Mouse (Mus musculus): ENCODE results near the gene Elmo3. TPM values are rescaled to one million over a fixed set of nuclear protein-coding genes. Genes with fewer than 3 reads are reported as not detected.

The Elmo3 gene
- polyA plus RNA-seq, 1 experiment, result 49.6 TPM

DNA sequence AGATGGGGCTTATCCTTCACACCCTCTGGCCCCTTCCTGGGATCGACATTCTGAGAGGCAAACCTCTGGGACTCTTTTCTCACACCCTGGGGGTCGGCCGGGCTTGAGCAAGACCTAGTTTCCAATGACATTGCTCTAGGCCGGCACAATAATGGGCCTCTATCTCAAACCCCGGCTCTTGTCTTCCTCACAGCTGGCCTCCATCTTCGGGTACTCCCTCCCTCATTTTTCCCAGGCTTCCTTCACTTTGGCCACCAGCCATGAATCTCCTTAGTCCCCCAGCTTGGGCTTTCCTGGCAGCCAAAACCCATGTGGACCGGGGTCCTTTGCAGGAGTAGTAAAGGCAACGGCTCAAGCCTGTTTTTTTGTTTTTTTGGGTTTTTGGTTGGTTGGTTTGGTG lies 36.0 kb downstream of the Elmo3 start:
- no peak for TF ChIP-seq POLR2A (IDR thresholded peaks at IDR 0.05; ENCODE audit: low read depth, low read length)
- H3K27ac ChIP-seq (ENCODE audit: insufficient read depth, low read depth, low read length), result no peak overlapping the region
- no peak overlapping the region for H3K4me3 ChIP-seq (ENCODE audit: insufficient read depth, low read depth, low read length)
- DNase-seq, result no peak
- no peaks in the 10 kb centered on the region; the same call in 1 of the 2 replicates for H3K4me1 ChIP-seq (ENCODE audit: control insufficient read depth, insufficient read depth, low read length)
- H3K36me3 ChIP-seq (ENCODE audit: control insufficient read depth, insufficient read depth, low read length), result no peaks in the 10 kb centered on the region
- 66% methylated on average over 8 of the region's 8 CpGs for WGBS
- H3K27me3 ChIP-seq (replicated peaks; ENCODE audit: control insufficient read depth, insufficient read depth, low read length), result no peaks in the 10 kb centered on the region

DNA sequence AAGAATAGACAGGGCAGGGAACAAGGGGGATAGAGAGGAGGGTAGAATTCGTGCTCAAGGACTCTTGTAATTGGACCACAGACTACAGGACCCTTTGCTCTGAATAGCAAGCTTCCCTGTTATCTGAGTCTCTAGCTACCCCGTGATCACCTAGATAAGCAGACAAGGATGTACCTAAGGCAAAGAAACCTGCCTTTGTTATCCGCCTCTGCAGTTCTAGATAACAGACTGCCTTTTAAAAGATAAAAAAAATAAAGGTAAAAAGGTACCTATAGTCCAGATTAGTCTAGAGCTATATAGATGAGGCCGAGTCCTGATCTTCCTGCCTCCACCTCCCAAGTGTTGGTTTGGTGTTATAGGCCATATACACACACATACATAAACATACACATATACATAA lies 37.4 kb downstream of the Elmo3 start:
- H3K27ac ChIP-seq (ENCODE audit: insufficient read depth, low read depth, low read length), result no peak overlapping the region
- H3K4me3 ChIP-seq (ENCODE audit: insufficient read depth, low read depth, low read length), result no peak overlapping the region
- H3K4me1 ChIP-seq (ENCODE audit: control insufficient read depth, insufficient read depth, low read length), result no peaks in the 10 kb centered on the region; the same call in 1 of the 2 replicates
- TF ChIP-seq POLR2A (IDR thresholded peaks at IDR 0.05; ENCODE audit: low read depth, low read length) (no peak), CTCF (conservative IDR thresholded peaks at IDR 0.05; ENCODE audit: insufficient read depth, insufficient read length, low read depth, low read length) (no peak)
- no peaks in the 10 kb centered on the region for H3K27me3 ChIP-seq (replicated peaks; ENCODE audit: control insufficient read depth, insufficient read depth, low read length)
- DNase-seq, result no peak
- H3K36me3 ChIP-seq (ENCODE audit: control insufficient read depth, insufficient read depth, low read length), result no peaks in the 10 kb centered on the region
- 92% methylated on average over 4 of the region's 4 CpGs for WGBS

GRCm38 (mm10) chr8:105343791-105344574 lies 38.6 kb downstream of the Elmo3 start:
- TF ChIP-seq CTCF (conservative IDR thresholded peaks at IDR 0.05; ENCODE audit: insufficient read depth, insufficient read length, low read depth, low read length) (no peak), POLR2A (IDR thresholded peaks at IDR 0.05; ENCODE audit: low read depth, low read length) (no peak)
- DNase-seq, result no peak
- WGBS, result 43% methylated on average over 7 of the region's 8 CpGs
- Histone ChIP-seq H3K4me3 (ENCODE audit: insufficient read depth, low read depth, low read length) (no peak overlapping the region), H3K4me1 (ENCODE audit: control insufficient read depth, insufficient read depth, low read length) (no peaks in the 10 kb centered on the region; the same call in 1 of the 2 replicates), H3K27me3 (replicated peaks; ENCODE audit: control insufficient read depth, insufficient read depth, low read length) (no peaks in the 10 kb centered on the region), H3K27ac (ENCODE audit: insufficient read depth, low read depth, low read length) (no peak overlapping the region), H3K36me3 (ENCODE audit: control insufficient read depth, insufficient read depth, low read length) (no peaks in the 10 kb centered on the region)

GRCm38 (mm10) chr8:105345061-105345975 lies 39.9 kb downstream of the Elmo3 start:
- DNase-seq, result peak; percentile 66
- Histone ChIP-seq H3K36me3 (ENCODE audit: control insufficient read depth, insufficient read depth, low read length) (no peaks in the 10 kb centered on the region), H3K27ac (ENCODE audit: insufficient read depth, low read depth, low read length) (peak overlapping the region; percentile 66), H3K27me3 (replicated peaks; ENCODE audit: control insufficient read depth, insufficient read depth, low read length) (no peaks in the 10 kb centered on the region), H3K4me3 (ENCODE audit: insufficient read depth, low read depth, low read length) (no peak overlapping the region), H3K4me1 (ENCODE audit: control insufficient read depth, insufficient read depth, low read length) (no peaks in the 10 kb centered on the region; the same call in 1 of the 2 replicates)
- WGBS, result 48% methylated on average over 7 of the region's 7 CpGs
- TF ChIP-seq CTCF (conservative IDR thresholded peaks at IDR 0.05; ENCODE audit: insufficient read depth, insufficient read length, low read depth, low read length) (no peak), POLR2A (IDR thresholded peaks at IDR 0.05; ENCODE audit: low read depth, low read length) (no peak)

GRCm38 (mm10) chr8:105346611-105347427 lies 41.4 kb downstream of the Elmo3 start:
- Histone ChIP-seq H3K4me3 (ENCODE audit: insufficient read depth, low read depth, low read length) (peak overlapping the region; percentile 85), H3K4me1 (ENCODE audit: control insufficient read depth, insufficient read depth, low read length) (no peaks in the 10 kb centered on the region; the same call in 1 of the 2 replicates), H3K27me3 (replicated peaks; ENCODE audit: control insufficient read depth, insufficient read depth, low read length) (no peaks in the 10 kb centered on the region), H3K27ac (ENCODE audit: insufficient read depth, low read depth, low read length) (peak overlapping the region; percentile 73), H3K36me3 (ENCODE audit: control insufficient read depth, insufficient read depth, low read length) (no peaks in the 10 kb centered on the region)
- TF ChIP-seq POLR2A (IDR thresholded peaks at IDR 0.05; ENCODE audit: low read depth, low read length) (no peak), CTCF (conservative IDR thresholded peaks at IDR 0.05; ENCODE audit: insufficient read depth, insufficient read length, low read depth, low read length) (no peak)
- WGBS, result 4% methylated on average over 34 of the region's 34 CpGs
- peak; percentile 87 for DNase-seq

DNA sequence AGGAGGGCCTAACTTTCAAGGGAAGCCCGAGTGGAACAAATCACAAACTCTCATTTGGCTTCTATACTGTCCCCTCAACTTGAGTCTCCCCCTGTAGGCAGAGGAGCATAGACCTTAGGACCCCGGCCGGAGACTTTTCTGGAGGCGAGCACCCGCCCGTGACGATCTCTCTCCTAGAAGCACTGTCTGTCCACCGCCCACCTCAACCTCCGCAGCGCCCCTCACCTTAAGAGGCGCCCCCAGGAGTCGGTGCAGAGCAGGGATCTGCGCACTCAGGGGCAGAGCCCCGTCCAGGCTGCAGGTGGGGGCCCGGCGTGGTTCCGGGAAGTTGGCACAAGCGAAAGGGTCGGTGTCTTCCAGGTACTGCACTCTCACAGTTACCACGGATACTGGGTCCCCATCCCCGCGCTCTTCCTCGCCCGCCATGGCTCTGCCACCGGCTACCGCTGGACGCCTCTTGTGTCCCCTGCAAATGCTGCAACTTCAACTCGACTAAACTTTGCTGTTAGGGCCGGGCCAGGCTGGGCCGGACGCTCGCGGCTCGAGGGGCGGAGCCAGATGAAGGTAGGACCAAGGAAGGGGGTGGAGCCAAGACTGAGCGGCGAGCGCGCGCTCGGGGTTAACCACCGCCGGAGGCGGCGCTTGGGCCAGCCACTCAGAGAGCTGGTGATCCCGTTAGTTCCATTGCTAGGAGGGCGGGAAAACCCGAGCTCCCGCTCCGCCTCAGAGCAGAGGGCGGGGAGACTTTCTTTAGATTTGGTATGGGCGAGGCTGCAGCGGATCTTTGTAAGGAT lies 42.2 kb downstream of the Elmo3 start, which contains the start of gene Fhod1:
Fhod1 (minus strand) TSS at position 526 of the 794 bp plus-strand sequence.
- Histone ChIP-seq H3K4me3 (ENCODE audit: insufficient read depth, low read depth, low read length) (peak within 1 kb of the TSS; percentile 85), H3K27ac (ENCODE audit: insufficient read depth, low read depth, low read length) (peak within 1 kb of the TSS; percentile 73), H3K36me3 (ENCODE audit: control insufficient read depth, insufficient read depth, low read length) (no peaks in the 10 kb centered on the region), H3K4me1 (ENCODE audit: control insufficient read depth, insufficient read depth, low read length) (no peaks in the 10 kb centered on the region; the same call in 1 of the 2 replicates), H3K27me3 (replicated peaks; ENCODE audit: control insufficient read depth, insufficient read depth, low read length) (no peaks in the 10 kb centered on the region)
- WGBS, result under 1% methylated on average over 53 of the region's 53 CpGs
- peak; percentile 99 for DNase-seq
- peak; percentile 69 for TF ChIP-seq POLR2A (IDR thresholded peaks at IDR 0.05; ENCODE audit: low read depth, low read length)
- no peak for TF ChIP-seq CTCF (conservative IDR thresholded peaks at IDR 0.05; ENCODE audit: insufficient read depth, insufficient read length, low read depth, low read length)

Measured in kidney, adult 2 months (tissue).